Mouse (Mus musculus) right cerebral cortex, postnatal 25 days (tissue): Measurements from ENCODE around the gene Coq2.

Experiments used
- DNase-seq: peaks from one replicate; pipeline ENCODE4 v3.0.0; 2022

Gene Coq2

GRCm38 (mm10) chr5:100658460-100658859, 16.5 kb downstream of the Coq2 start:
- DNase-seq = peak; percentile 18

DNA sequence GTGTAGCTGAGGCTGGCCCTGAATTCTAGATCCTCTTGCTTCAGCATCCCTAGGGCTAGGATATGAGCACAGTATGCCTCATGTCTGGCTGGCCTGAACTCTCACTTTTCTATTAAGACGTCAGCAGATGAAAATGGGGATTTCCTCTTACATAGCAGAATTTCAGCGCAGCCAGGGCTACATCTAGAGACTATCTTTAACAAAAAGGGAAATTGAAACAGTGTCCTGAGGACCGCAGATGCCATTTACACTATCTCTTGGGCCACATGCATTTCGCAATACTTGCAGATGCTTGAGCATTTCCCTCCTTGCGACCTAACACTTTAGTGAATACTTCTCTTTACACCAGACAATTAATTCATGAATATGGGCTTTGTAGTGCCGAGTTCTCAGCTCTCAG, 18.6 kb downstream of the Coq2 start:
- DNase-seq = no peak

DNA sequence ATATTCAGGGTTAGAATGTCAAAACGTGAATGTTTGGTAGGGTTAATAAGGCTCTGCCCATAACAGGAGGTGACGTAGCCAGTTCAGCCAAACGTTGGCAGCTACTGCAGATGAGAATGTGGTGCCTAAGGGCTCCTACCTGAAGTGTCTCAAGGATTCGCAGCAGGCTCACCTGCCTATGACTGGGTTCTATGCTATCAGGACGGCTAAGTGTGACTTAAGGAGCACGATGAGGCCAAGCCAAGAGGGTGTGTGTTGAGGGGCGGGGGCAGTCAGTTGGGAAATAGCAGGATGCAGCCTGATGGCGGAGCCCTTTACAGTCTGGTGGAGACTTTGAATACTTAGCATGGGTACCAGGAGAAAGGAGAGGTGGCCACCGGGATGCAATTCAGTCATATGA, 22.6 kb downstream of the Coq2 start:
- no peak for DNase-seq

DNA sequence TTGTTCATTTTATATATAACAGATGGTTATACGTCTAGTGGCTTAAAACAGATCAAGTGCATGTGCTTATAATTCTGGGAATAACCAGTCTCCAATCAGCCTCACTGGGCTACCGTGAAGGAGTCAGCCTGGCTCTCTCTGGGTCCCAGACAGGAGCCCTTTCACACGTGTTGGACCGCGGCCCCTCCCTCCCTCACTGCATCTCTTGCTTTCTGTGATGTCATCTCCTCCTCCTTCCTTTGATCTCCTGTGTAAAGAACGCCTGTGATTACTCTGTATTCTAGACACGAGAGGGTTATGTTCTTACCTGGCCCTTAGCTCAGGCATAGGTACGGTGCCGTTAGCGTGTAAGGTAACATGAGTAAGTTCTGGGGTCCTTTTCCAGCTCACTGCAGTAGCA, 23.5 kb downstream of the Coq2 start:
- DNase-seq = no peak

- DNase-seq = no peak
These were observed 24.0 kb downstream of the Coq2 start for GRCm38 (mm10) chr5:100650969-100651368.

DNA sequence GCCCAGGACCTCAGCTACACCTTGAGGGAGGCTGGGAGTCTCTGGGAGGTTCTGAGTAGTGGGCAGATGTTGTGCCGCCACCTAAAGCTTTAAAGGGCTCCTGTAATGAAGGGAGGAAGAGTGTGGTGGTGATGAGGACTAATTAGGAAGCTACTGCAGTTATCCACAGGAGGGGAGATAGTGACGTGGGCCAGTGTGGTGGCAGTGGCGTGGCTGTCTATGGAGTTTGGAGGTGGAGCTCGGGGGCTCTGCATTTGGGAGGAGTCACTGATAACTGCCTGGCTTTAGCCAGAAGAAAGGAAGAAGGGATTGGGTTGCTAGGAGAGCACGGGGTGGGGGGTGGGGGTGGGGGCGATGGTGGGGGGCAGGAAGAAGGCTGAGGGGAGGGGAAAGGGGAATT, 26.4 kb downstream of the Coq2 start:
- no peak for DNase-seq

- DNase-seq = no peak
These were observed 26.9 kb downstream of the Coq2 start for GRCm38 (mm10) chr5:100648046-100648445.

DNA sequence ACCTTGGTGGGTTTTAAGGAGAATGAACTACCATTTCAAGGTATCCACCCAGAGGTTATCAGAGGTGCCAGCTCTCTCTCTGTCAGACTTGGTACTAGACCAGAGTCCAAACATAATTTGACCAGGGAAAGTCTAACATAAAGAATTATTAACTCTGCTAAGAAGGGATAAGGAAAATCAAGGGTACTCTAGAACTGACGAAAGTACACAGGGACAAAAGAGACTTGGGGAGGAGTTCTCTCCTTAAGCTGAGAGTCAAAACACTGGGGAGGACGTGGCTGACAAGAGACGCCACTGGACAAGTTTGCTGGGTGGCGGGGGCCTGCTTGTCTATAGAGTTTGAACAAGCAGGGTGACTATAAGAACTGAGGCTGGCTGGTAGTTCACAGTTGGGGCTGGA, 28.4 kb downstream of the Coq2 start:
- no peak for DNase-seq

- DNase-seq = no peak
These were observed 30.9 kb downstream of the Coq2 start for GRCm38 (mm10) chr5:100643991-100644535.

- no peak for DNase-seq
These were observed 31.5 kb downstream of the Coq2 start for GRCm38 (mm10) chr5:100643253-100643990.

DNA sequence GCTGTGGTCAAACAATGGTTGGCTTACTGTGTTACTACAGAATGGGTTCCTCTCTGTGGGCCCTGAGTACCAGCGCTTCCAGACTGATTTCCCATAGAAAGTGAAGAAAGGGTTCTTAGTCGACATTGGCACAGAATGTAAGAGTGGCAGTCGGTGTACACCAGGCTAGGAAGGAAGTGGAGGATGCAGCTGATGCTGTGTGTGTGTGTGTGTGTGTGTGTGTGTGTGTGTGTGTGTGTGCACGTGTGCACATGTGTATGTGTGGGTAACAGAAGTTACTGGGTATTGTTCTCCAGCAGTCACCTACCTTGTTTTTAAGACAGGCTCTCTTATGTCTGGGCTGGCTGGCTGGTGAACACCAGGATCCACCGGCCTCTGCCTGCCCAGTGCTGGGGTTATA, 32.6 kb downstream of the Coq2 start:
- no peak for DNase-seq

DNA sequence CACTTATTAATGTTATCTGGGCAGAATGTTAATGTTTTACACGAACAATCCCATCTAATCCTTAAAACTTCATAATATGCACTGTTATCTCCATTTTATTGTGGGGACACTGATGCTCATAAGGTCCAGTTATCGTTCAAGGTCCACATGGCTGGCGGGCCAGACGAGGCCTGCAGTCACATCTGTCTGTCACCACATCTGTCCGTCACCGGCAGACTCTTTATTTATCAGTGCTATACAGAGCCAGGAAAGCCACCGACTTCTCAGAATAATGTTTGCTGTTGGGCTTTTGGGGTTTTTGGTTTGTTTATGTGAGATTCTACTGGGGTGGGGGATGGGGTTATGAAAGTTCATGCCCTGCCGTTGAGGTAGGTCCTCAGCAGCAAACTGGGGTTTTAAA, 36.5 kb downstream of the Coq2 start:
- no peak for DNase-seq

- no peak for DNase-seq
These were observed 38.0 kb downstream of the Coq2 start for GRCm38 (mm10) chr5:100636794-100637544.

DNA sequence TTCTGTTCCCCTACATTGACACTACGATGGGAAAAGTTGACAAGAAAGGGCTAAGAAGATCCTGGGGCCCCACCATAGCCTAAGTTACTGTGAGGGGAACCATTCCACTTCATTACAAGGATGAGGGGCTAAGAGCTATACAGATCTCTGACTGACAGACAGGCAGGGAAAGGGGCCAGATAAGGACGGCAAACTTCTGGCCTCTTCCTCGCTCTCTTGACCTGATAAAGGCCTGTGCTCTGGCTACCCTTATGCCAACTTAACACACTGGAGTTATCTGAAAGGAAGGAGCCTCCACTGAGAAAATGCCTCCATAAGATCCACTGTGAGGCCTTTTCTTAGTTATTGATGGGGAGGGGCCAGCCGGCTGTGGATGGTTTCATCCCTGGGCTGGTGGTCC, 39.0 kb downstream of the Coq2 start:
- DNase-seq = no peak

- DNase-seq = no peak
These were observed 40.0 kb downstream of the Coq2 start for GRCm38 (mm10) chr5:100634885-100635478.

DNA sequence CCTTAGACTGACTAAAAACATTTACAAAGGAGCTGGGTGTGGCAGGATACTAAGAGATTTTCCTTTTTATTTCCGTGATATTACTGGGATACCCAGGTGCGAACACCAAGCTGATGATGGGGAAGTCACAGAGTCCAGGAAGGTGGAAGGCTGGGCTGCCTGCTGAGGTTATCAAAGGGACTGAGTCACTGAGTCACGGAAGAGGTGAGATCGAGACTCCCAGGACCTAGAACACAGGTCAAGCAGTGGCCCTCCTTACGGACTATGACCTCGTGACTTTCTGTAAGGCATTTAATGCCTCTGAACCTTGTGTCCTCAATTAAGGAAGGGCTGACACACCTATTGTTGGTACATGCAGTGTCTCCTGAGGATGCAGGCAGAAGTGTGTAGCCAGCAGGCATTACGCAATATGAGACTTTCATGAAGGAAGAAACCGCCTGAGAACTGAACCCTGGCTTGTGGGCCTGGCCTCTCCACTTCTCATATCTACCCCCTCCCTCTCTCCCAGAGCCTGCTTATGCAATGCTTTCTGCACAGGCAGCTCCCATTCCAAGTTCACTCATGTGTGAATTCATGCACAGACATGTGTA, 42.3 kb downstream of the Coq2 start:
- DNase-seq = no peak

DNA sequence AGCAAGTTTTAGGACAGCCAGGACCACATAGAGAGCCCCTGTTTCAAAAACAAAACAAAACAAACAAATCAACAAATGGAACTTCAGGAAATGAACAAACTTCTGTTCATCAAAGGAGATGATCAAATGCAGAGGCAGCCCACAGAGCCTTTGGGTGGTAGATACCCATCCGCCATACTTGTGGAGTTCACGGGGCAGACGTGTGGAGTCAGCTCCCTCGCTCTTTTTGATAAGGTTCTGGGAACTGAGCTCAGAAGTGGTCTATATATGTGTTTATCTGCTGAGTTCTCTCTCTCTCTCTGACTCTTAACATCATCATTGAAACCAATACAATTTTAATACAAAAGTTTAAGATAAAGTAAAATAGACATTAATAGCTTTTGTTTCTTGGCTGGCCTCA, 46.1 kb downstream of the Coq2 start:
- no peak for DNase-seq

- no peak for DNase-seq
These were observed 48.4 kb downstream of the Coq2 start for GRCm38 (mm10) chr5:100626526-100626925.

GRCm38 (mm10) chr5:100624743-100625360, 50.1 kb downstream of the Coq2 start:
- DNase-seq = no peak

- DNase-seq = no peak
These were observed 52.3 kb downstream of the Coq2 start for GRCm38 (mm10) chr5:100622509-100623163.

DNA sequence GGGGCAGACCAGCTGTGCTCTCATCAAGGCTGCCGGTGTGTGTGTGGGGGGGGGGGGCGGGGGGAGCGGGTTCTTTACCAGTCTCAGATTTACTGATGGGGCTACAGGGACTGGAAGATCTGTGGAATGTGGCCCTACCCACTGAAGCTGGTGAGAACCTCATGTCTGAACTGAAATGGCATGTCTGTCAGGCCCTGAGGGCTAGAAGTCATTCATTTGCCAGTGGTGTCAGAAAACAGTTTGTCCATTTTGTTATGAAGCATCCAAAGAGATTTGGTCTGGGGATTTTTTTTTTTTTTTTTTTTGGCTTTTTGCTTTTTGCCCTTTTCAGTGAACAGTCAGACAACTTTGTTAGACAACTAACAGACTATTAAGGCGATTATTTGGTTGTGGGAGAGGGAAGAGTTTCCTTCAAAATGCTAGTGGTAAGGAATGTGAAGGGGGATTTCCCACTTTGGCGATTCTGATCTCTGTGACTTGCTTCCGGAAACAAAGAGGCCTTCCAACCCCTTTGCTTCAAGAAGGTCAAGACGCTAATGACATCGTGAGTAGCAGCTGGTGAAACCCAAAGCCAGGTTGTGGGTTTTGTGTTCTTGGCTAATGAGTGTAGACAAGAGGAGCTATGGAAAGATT, 52.9 kb downstream of the Coq2 start:
- no peak for DNase-seq

GRCm38 (mm10) chr5:100620952-100621351, 54.0 kb downstream of the Coq2 start:
- DNase-seq = no peak
